ENCODE assay signal across 8 mouse cellular contexts in the genomic region with DNA sequence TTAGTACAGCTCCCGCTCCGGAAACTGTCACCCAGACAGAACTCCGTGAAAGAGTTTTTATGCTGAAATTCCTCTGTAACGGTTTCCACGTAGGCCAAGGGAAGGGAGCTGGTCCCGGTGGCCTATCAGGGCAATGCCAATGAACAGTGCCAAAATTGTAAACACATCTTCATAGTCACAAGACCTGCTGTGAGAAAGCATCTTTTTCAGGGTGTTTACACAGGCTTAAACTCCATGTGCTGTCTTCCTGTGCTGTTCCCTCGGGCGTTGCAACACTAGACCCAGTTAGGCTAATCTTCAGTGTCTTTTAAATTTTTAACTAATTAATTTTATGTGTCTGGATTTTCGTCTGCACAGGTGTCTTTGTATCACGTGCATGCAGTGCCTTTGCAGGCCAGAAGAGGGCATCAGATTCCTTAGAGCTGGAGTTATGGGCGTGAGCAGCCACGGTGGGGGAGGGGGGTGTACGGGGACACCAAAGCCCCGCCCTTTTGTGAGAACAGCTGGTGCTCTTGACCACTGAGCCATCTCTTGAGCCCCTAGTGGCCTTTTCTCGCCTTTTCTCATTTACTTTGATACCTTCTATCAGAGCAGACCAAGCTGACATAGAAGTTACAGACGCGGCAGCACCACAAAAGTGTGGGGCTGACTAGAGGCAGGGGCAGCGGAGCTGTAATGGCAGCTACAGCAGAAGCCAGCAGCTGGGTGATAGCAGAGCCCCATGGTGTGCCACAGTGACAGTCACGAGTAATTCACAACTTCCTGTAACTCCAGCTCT. TPM values are rescaled to one million over a fixed set of nuclear protein-coding genes. Genes with fewer than 3 reads are reported as not detected.
DNase-seq lines count a peak whose midpoint lies in the region; ATAC-seq and TF ChIP-seq lines count a peak whose summit lies in the region.

No protein-coding gene starts in this region.

- no peaks in the 10 kb centered on the region for H3K9me3 ChIP-seq in embryonic facial prominence, embryonic 12.5 days
- no peaks in the 10 kb centered on the region for H3K9me3 ChIP-seq in heart, embryonic 10.5 days
- no peaks in the 10 kb centered on the region for H3K9me3 ChIP-seq in kidney, embryonic 16.5 days (ENCODE audit: low read length)

- peak; percentile 81 for TF ChIP-seq CTCF in liver, adult 2 months (IDR thresholded peaks at IDR 0.05; ENCODE audit: low read depth, low read length)

- no peaks in the 10 kb centered on the region for H3K79me2 ChIP-seq in liver, adult 2 months (ENCODE audit: control insufficient read depth, insufficient read depth, low read length)

- 0 out of 2 replicates have a peak, but pooled peaks have one; percentile 15 for ATAC-seq in embryonic facial prominence, embryonic 12.5 days (ENCODE audit: insufficient number of reproducible peaks, insufficient read depth, low FRiP score, low TSS enrichment)
- peak; percentile 78 for ATAC-seq in kidney, embryonic 16.5 days (ENCODE audit: low FRiP score, low TSS enrichment)
- peak; percentile 68; the same call in 1 of the 2 replicates for ATAC-seq in monocyte, adult 5-6 weeks (replicated peaks; ENCODE audit: insufficient number of reproducible peaks, low FRiP score, low TSS enrichment, poor library complexity, severe bottlenecking)

- no peak overlapping the region for H3K27ac ChIP-seq in embryonic facial prominence, embryonic 12.5 days
- no peak overlapping the region for H3K27ac ChIP-seq in heart, embryonic 10.5 days
- H3K27ac ChIP-seq in kidney, embryonic 16.5 days (ENCODE audit: low read length), result no peak overlapping the region
- no peak overlapping the region for H3K27ac ChIP-seq in liver, adult 2 months (replicated peaks; ENCODE audit: insufficient read depth, low read depth, low read length)

- H3K9ac ChIP-seq in embryonic facial prominence, embryonic 12.5 days, result no peak overlapping the region
- H3K9ac ChIP-seq in kidney, embryonic 16.5 days (replicated peaks; ENCODE audit: low read length), result peak overlapping the region; percentile 18; the same call in 1 of the 2 replicates
- H3K9ac ChIP-seq in liver, adult 2 months (ENCODE audit: low read depth, low read length), result peak overlapping the region; percentile 29; the same call in 1 of the 2 replicates

- no peaks in the 10 kb centered on the region for H3K27me3 ChIP-seq in embryonic facial prominence, embryonic 12.5 days
- H3K27me3 ChIP-seq in heart, embryonic 10.5 days (ENCODE audit: insufficient read depth, poor library complexity, severe bottlenecking), result no peaks in the 10 kb centered on the region
- no peaks in the 10 kb centered on the region for H3K27me3 ChIP-seq in kidney, embryonic 16.5 days (ENCODE audit: insufficient read depth, low read length)
- H3K27me3 ChIP-seq in liver, adult 2 months (ENCODE audit: control insufficient read depth, insufficient read depth, low read length), result no peaks in the 10 kb centered on the region

- H3K4me2 ChIP-seq in embryonic facial prominence, embryonic 12.5 days (replicated peaks), result peak overlapping the region; percentile 49
- peak overlapping the region; percentile 49 for H3K4me2 ChIP-seq in kidney, embryonic 16.5 days (replicated peaks; ENCODE audit: low read depth, low read length)

- H3K4me1 ChIP-seq in embryonic facial prominence, embryonic 12.5 days, result peaks cover 7% of the 10 kb centered on the region; the same call in 1 of the 2 replicates
- peaks cover 8% of the 10 kb centered on the region; the same call in 1 of the 2 replicates for H3K4me1 ChIP-seq in heart, embryonic 10.5 days
- H3K4me1 ChIP-seq in kidney, embryonic 16.5 days (ENCODE audit: insufficient read depth, low read length), result peaks cover 4% of the 10 kb centered on the region; the same call in 1 of the 2 replicates
- H3K4me1 ChIP-seq in liver, adult 2 months (ENCODE audit: control insufficient read depth, insufficient read depth, low read length), result 0 out of 2 replicates have a peak, but pooled peaks cover 3% of the 10 kb centered on the region

- 23% methylated on average over 19 of the region's 19 CpGs for WGBS in embryonic facial prominence, embryonic 12.5 days
- WGBS in heart, embryonic 10.5 days, result 20% methylated on average over 19 of the region's 19 CpGs
- 18% methylated on average over 19 of the region's 19 CpGs for WGBS in kidney, embryonic 16.5 days
- 20% methylated on average over 19 of the region's 19 CpGs for WGBS in liver, adult 2 months

- DNase-seq in 3134 (ENCODE audit: extremely low read depth, insufficient read length, low spot score), result peak; percentile 30
- peak; percentile 88 for DNase-seq in adrenal gland, postnatal 14 days
- DNase-seq in heart, embryonic 10.5 days (ENCODE audit: low spot score), result peak; percentile 91
- DNase-seq in liver, adult 2 months (ENCODE audit: extremely low read depth, low read depth, low spot score), result peak; percentile 50
- DNase-seq in spleen, postnatal 4 days (ENCODE audit: low spot score in 2 of 2), result peak; percentile 72 to 85

- H3K36me3 ChIP-seq in embryonic facial prominence, embryonic 12.5 days, result no peaks in the 10 kb centered on the region
- H3K36me3 ChIP-seq in heart, embryonic 10.5 days, result no peaks in the 10 kb centered on the region
- no peaks in the 10 kb centered on the region for H3K36me3 ChIP-seq in kidney, embryonic 16.5 days (ENCODE audit: insufficient read depth, low read length)
- no peaks in the 10 kb centered on the region for H3K36me3 ChIP-seq in liver, adult 2 months (ENCODE audit: control insufficient read depth, insufficient read depth, low read length)

- TF ChIP-seq POLR2A in liver, adult 2 months (IDR thresholded peaks at IDR 0.05; ENCODE audit: extremely low read depth, insufficient read depth, low read length), result no peak

- peak overlapping the region; percentile 26 for H3K4me3 ChIP-seq in embryonic facial prominence, embryonic 12.5 days
- peak overlapping the region; percentile 50 for H3K4me3 ChIP-seq in heart, embryonic 10.5 days
- peak overlapping the region; percentile 32 for H3K4me3 ChIP-seq in kidney, embryonic 16.5 days (ENCODE audit: low read length)
- H3K4me3 ChIP-seq in liver, adult 2 months (ENCODE audit: insufficient read depth, low read depth, low read length), result no peak overlapping the region

RNA-seq across cellular contexts. Expression of gene Wfdc11, which starts 5.2 kb away (rescaled TPM):
- not detected in 2 replicates for total RNA-seq in adrenal gland, postnatal 14 days (2021)
- polyA plus RNA-seq in embryonic facial prominence, embryonic 12.5 days (2016; fragmentation: Nextera tagmentation; extraction: Ambion mirVana), result not detected in 2 replicates
- not detected in 2 replicates for polyA plus RNA-seq in heart, embryonic 10.5 days (2016; fragmentation: Nextera tagmentation; extraction: Ambion mirVana)
- not detected in 2 replicates for polyA plus RNA-seq in kidney, embryonic 16.5 days (2015; fragmentation: Nextera tagmentation; extraction: Ambion mirVana)
- not detected in 2 replicates for total RNA-seq in liver, adult 2 months (2014; rRNA removed)
- not detected in 2 replicates for polyA plus RNA-seq in liver, adult 2 months (2012; rRNA removed)
- total RNA-seq in monocyte, adult 5-6 weeks (2017), result not detected in 3 replicates

RNA-seq across cellular contexts. Expression of gene Wfdc13, which starts 5.9 kb away (rescaled TPM):
- not detected in 2 replicates for total RNA-seq in adrenal gland, postnatal 14 days (2021)
- polyA plus RNA-seq in embryonic facial prominence, embryonic 12.5 days (2016; fragmentation: Nextera tagmentation; extraction: Ambion mirVana), result 0.45 TPM in 1 of 2 replicates, not detected in the other
- polyA plus RNA-seq in heart, embryonic 10.5 days (2016; fragmentation: Nextera tagmentation; extraction: Ambion mirVana), result not detected in 2 replicates
- polyA plus RNA-seq in kidney, embryonic 16.5 days (2015; fragmentation: Nextera tagmentation; extraction: Ambion mirVana), result 0.97 and 1.3 TPM in 2 replicates
- total RNA-seq in liver, adult 2 months (2014; rRNA removed), result not detected in 2 replicates
- not detected in 2 replicates for polyA plus RNA-seq in liver, adult 2 months (2012; rRNA removed)
- total RNA-seq in monocyte, adult 5-6 weeks (2017), result not detected in 3 replicates

RNA-seq across cellular contexts. Expression of gene Spint4, which starts 19.3 kb away (rescaled TPM):
- not detected in 2 replicates for total RNA-seq in adrenal gland, postnatal 14 days (2021)
- polyA plus RNA-seq in embryonic facial prominence, embryonic 12.5 days (2016; fragmentation: Nextera tagmentation; extraction: Ambion mirVana), result not detected in 2 replicates
- polyA plus RNA-seq in heart, embryonic 10.5 days (2016; fragmentation: Nextera tagmentation; extraction: Ambion mirVana), result not detected in 2 replicates
- 0.49 and 1.2 TPM in 2 replicates for polyA plus RNA-seq in kidney, embryonic 16.5 days (2015; fragmentation: Nextera tagmentation; extraction: Ambion mirVana)
- total RNA-seq in liver, adult 2 months (2014; rRNA removed), result not detected in 2 replicates
- not detected in 2 replicates for polyA plus RNA-seq in liver, adult 2 months (2012; rRNA removed)
- total RNA-seq in monocyte, adult 5-6 weeks (2017), result not detected in 3 replicates

RNA-seq across cellular contexts. Expression of gene Wfdc9, which starts 22.7 kb away (rescaled TPM):
- not detected in 2 replicates for total RNA-seq in adrenal gland, postnatal 14 days (2021)
- polyA plus RNA-seq in embryonic facial prominence, embryonic 12.5 days (2016; fragmentation: Nextera tagmentation; extraction: Ambion mirVana), result not detected in 2 replicates
- polyA plus RNA-seq in heart, embryonic 10.5 days (2016; fragmentation: Nextera tagmentation; extraction: Ambion mirVana), result not detected in 2 replicates
- not detected in 2 replicates for polyA plus RNA-seq in kidney, embryonic 16.5 days (2015; fragmentation: Nextera tagmentation; extraction: Ambion mirVana)
- not detected in 2 replicates for total RNA-seq in liver, adult 2 months (2014; rRNA removed)
- not detected in 2 replicates for polyA plus RNA-seq in liver, adult 2 months (2012; rRNA removed)
- total RNA-seq in monocyte, adult 5-6 weeks (2017), result not detected in 3 replicates

RNA-seq across cellular contexts. Expression of gene Wfdc10, which starts 23.2 kb away (rescaled TPM):
- not detected in 2 replicates for total RNA-seq in adrenal gland, postnatal 14 days (2021)
- polyA plus RNA-seq in embryonic facial prominence, embryonic 12.5 days (2016; fragmentation: Nextera tagmentation; extraction: Ambion mirVana), result not detected in 2 replicates
- polyA plus RNA-seq in heart, embryonic 10.5 days (2016; fragmentation: Nextera tagmentation; extraction: Ambion mirVana), result not detected in 2 replicates
- polyA plus RNA-seq in kidney, embryonic 16.5 days (2015; fragmentation: Nextera tagmentation; extraction: Ambion mirVana), result not detected in 2 replicates
- total RNA-seq in liver, adult 2 months (2014; rRNA removed), result not detected in 2 replicates
- not detected in 2 replicates for polyA plus RNA-seq in liver, adult 2 months (2012; rRNA removed)
- total RNA-seq in monocyte, adult 5-6 weeks (2017), result not detected in 3 replicates

Comparison
In these comparisons a context has a peak if more than half of its experiments do, and no peak if none do; other contexts are left out.
1. DNase-seq: peak in every context shown above with its lines; median percentile 91 in heart, embryonic 10.5 days; 88 in adrenal gland, postnatal 14 days; 78 in spleen, postnatal 4 days; 50 in liver, adult 2 months; 30 in 3134.
2. ATAC-seq: peak in every context shown above with its lines; median percentile 78 in kidney, embryonic 16.5 days; 68 in monocyte, adult 5-6 weeks; 15 in embryonic facial prominence, embryonic 12.5 days.